Mouse (Mus musculus) heart, postnatal 4 days (tissue): ENCODE measurements at regions not wholly inside any gene's neighbourhood (a gene's known extent, or its start where the extent isn't known, plus 50 kb on each side); places are given as distances from the start of the nearest gene placed in this dataset.

ENCODE experiments used
- DNase-seq: peaks from one replicate; pipeline ENCODE4 v3.0.0; 2021

GRCm38 (mm10) chr7:82921722-82922121 lies 54.6 kb downstream of the Mex3b start:
- no peak for DNase-seq

GRCm38 (mm10) chr7:82923220-82924071 lies 56.3 kb downstream of the Mex3b start:
- peak; percentile 21 for DNase-seq

DNA sequence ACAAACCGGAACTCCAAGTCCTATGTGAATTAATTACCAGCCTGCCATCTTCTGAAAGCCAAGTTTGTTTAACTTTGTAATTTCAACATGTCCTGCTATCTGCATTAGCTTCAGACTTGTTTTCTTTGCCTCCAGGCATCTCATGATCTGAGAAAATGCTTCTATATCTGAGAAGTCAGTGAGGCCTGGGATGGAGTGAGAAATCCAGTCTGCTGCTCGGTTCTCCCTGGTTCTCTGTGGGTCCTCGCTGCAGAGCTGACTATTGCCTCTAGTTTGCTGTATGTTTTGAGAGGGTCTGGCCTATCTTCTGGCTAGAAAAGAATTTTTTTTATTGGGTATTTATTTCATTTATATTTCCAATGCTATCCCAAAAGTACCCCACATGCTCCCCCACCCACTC lies 57.0 kb downstream of the Mex3b start:
- DNase-seq, result no peak

- DNase-seq, result no peak
Observed at GRCm38 (mm10) chr7:82938311-82938710, 71.2 kb downstream of the Mex3b start.

- DNase-seq, result no peak
Observed at GRCm38 (mm10) chr7:82939536-82939935, 72.4 kb downstream of the Mex3b start.

- no peak for DNase-seq
Observed at GRCm38 (mm10) chr7:82943376-82943775, 76.2 kb downstream of the Mex3b start.

GRCm38 (mm10) chr7:82943797-82944196 lies 76.7 kb downstream of the Mex3b start:
- no peak for DNase-seq

- DNase-seq, result no peak
Observed at GRCm38 (mm10) chr7:82949372-82949771, 82.2 kb downstream of the Mex3b start.

DNA sequence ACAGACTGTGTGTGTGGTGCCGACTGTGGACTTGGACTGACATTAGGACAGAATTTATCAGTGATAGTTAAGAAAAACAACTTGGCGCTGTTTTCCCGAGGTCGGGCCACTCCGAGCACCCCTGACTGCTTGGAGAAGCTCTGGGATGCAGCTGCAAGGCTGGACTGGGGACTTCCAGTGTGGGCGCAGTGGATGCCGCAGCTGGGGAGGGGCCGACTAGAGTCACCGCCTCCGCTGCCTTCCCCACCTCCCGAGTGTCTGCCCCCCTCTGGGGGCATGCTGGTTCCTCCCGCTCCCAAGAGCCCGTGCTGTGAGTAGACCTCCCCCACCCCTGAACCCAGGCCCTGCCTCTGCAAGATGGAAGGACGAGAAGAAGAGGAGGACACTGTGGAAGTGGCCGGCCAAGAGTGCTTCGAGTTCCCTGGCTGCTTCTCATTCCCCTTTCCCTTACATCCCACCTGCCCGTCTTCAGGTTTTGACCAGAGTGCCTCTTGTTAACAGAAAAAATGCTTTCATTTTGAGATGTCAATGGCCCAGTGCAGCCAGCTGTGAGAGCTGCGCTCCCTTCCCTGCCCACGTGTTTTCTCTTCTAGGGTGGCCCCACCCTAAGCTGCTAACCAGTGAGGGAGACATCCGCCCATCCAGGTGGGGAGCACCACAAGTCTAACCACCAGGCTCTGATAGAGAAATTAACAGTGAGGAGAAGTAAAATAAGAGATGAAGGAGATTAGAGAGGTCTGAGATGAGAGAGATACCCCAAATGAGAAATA lies 90.3 kb downstream of the Mex3b start:
- DNase-seq, result no peak

DNA sequence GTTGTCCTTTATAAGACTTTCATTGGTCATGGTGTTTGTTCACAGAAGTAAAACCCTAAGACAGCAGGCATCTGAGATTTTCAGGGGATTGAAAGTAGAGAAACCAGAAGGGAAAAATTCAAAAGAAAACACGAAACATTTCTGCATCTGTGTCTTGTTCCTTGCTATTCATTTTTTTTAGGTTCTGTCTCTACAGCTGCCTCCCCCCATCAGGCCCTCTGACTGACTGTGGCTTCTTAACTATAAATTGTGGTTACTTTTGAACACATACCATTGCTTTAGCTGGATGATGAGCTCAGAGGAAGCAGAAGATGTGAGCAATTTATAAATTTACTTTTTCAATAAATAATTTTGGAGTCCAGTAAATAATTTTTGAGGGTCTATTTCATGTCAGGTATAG lies 103.5 kb downstream of the Mex3b start:
- DNase-seq, result no peak

DNA sequence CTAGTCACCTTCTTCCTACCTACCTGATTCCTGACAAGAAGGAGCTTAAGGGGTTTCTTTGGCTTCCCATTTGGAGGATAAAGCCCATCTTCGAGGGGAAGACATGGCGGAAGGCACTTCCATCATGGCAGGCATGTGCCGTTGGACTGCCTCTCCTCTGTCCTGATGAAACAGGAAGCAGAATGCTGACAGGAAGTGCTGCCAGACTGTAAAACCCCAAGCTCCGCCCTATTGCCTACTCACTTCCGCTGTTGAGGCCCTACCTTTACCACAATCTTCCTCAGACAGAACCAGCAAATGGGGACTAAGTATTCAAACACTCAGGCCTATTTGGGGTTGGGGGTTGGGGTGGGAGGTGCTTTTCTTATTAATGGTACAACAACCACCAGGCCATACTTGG lies 104.1 kb downstream of the Mex3b start:
- DNase-seq, result no peak

DNA sequence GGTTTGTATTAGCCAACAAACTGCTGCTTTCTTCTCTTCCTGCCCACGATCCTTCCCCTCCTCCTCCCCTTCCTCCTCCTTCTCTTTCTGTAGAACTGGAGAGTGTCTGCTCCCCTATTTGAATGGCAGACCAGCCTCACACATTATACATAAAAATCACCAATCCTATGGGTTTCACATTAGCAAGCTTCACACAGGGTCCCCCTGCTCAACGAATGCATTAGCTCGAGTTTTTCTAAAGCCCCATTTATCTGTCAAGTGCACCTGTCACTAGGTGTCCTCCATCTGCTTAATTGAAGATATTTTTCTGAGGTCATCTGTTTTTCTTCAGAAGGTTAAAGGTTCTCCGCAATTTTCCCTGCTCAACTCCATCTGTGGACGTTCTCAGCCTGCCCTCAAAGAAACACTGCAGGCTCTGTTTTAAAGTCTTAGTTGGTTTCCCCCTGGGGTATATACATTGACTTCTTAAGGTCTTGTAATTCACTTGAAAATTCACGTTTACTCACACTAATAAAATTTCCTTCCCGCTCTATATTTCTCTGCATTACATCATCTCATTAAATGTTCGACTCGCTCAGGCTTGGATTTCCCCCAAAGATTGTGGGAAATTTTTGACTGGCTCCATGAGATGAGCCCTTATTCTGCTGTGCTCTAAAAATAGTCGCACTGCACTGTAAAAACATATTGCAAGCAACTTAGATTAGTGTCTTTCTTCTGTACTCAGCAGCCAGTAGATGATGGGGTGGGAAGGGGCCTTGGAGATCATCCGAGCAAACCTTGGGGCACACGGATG lies 105.3 kb downstream of the Mex3b start:
- no peak for DNase-seq

DNA sequence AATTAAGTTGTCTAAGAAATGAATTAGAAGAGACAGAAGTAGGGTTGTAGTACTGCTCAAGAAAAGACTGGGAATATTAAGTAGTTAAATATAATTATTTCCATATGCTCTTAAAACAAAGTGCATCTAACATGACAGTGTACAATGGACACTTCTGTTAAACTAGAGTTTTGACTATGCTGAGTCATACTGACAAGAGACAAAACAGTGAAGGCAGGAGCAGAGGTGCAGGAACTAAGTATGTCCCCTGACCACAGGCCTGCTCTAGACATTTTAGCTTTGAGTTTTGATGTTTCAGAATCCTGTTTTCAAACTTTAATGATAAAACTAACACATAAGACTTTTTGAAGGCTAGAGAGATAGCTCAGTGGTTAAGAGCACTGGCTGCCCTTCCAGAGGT lies 123.6 kb downstream of the Mex3b start:
- no peak for DNase-seq

- no peak for DNase-seq
Observed at GRCm38 (mm10) chr7:82993136-82993535, 126.0 kb downstream of the Mex3b start.

GRCm38 (mm10) chr7:82998848-82999247 lies 131.7 kb downstream of the Mex3b start:
- no peak for DNase-seq

DNA sequence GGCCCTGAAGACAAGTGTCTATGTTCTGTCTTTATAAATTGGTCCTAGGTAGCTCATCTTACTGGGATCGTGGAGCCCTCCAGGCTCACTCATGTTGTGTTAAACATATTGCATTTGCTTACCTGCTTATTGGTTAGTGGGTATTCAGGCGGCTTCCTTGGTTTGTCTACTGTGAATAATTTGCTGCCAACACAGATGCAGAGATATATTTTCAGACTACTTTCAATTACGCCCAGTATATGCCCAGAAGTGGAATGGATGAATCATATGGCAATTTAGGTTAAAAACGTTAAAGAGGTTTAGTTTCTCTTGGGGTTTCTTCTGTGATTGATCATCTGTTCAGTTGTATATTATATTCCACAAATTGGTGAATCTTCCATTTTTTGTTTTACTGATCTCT lies 140.4 kb downstream of the Mex3b start:
- DNase-seq, result no peak

GRCm38 (mm10) chr7:83012145-83012544 lies 145.0 kb downstream of the Mex3b start:
- DNase-seq, result no peak

DNA sequence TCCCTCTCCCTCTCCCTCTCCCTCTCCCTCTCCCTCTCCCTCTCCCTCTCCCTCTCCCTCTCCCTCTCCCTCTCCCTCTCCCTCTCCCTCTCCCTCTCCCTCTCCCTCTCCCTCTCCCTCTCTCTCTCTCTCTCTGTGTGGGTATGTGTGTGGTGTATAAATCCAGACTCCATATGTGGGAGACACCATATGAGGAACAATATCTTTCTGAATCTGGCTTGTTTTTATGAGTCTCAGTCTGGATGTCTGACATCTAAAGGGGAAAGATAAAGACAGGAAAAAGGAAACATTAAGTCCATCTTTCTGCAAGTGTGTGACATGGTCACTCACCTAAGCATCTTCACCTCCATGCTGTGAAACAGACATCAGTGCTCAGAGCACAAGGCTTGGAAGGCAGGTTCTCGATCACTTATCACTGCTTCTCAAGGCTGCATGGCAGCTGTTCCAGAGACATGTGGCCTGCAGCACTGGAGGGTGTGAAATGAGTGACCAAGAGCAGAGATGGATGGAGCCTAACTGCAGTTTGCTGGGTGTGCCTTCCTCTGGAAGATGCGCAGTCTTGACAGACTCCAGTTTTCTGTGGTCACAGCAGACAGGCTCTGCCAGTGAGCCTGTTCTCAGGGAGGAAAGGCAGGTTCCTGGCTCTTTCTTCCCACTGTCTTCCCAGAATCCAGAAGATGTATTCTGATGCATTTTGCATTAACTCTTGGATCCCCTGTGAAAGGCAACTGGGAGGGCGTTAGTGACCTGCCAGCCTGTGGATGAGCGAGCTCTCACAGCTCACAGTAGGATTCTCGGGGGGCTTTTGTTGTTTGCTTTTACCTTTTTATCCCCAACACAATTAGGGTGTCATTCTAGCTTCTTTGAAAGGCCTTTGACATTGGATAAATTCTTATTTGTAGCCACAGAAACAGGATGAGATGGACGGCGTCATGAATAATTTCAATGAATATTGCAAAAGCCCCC lies 147.9 kb downstream of the Mex3b start:
- no peak for DNase-seq

DNA sequence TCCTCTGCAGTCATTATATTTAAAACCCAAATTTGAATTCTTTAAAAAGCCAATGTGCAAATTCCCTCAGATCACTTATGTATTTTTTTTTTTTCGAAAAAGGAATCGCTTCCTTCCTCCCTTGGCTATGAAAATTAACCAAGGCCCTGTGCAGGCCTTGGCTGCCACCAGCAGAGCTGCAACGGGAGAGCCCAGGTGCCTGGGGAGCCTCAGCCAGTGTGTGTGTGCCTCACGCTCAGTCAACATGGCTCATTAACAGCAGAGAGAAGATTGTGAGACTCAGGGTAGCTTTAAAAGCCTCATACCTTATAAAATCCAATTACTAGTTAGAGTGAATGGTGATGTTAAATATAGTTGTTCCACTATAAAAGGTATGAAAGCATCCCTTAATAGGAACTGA lies 148.6 kb downstream of the Mex3b start:
- DNase-seq, result no peak

- no peak for DNase-seq
Observed at GRCm38 (mm10) chr7:83016566-83016965, 149.4 kb downstream of the Mex3b start.

DNA sequence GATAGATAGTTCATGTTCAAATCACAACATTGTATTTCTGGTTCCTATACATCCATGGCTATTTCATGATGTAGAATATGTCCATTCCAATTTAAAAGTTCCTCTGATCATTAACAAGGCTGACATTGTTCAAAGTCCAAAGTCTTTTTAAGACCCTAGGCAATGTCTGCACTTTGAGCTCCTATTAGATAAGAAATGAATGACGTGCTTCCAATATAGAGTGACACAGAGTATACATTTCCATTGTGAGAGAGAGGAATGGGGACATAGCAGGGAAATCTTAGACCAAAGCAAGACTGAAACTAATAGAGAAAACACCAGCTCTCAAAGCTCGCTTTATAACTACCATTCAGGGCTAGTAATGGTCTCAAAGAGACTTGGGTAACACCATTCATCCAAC lies 153.5 kb downstream of the Mex3b start:
- no peak for DNase-seq

GRCm38 (mm10) chr7:83023990-83024389 lies 156.9 kb downstream of the Mex3b start:
- no peak for DNase-seq
